Mouse (Mus musculus): ENCODE measurements at regions not wholly inside any gene's neighbourhood (a gene's known extent, or its start where the extent isn't known, plus 50 kb on each side); places are given as distances from the start of the nearest gene placed in this dataset.

DNA sequence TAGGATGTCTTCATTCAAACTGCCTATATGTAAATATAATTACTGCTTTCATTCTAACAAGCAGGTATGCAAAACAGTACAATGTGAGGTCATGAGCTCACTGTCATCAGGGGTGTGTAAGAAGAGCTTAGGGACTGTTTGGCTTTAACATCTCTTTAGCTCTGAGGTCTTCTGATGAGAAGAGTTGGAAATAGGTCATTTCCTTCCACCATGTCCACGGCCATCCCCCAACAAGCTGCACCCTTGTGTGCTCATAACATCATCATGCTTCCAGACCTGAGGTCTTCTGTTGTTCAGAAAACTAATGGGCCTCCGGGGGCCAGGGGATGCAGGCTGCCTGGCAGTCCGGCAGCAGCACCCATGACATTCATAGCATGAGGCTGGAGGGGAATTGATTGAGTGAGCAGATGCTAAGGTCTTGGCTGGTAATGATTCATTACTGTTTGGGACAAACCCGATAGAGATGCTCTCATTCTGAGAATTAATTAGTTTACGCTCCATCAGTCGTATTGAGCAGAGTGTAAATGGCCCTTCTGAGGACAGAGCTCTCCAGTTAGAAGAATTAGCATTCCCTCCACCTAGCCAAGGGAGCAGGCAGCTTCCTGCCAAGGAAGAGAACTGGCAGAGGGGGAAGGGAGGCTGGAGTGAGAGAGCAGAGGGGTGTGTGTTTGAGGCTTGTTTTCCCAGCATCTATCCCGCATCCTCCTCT is 64.0 kb downstream of the Rps24 start:
- Histone ChIP-seq H3K4me3 (ENCODE audit: low read depth, low read length) (no peak overlapping the region), H3K9ac (ENCODE audit: low read length) (no peak overlapping the region), H3K27me3 (ENCODE audit: control insufficient read depth, insufficient read depth, low read length) (no peaks in the 10 kb centered on the region), H3K4me2 (ENCODE audit: low read depth) (no peak overlapping the region), H3K9me3 (ENCODE audit: control insufficient read depth, low read length) (no peaks in the 10 kb centered on the region), H3K4me1 (ENCODE audit: control insufficient read depth, insufficient read depth, low read length) (peaks cover 6% of the 10 kb centered on the region; the same call in 1 of the 2 replicates), H3K36me3 (ENCODE audit: control insufficient read depth, insufficient read depth, low read length) (no peaks in the 10 kb centered on the region), H3K27ac (ENCODE audit: low read depth, low read length) (peak overlapping the region; percentile 82)
- ATAC-seq (ENCODE audit: insufficient read depth, low FRiP score, low TSS enrichment) (peak; percentile 93), DNase-seq (ENCODE audit: low spot score) (peak; percentile 72)
- 19% methylated on average over 7 of the region's 7 CpGs for WGBS

DNA sequence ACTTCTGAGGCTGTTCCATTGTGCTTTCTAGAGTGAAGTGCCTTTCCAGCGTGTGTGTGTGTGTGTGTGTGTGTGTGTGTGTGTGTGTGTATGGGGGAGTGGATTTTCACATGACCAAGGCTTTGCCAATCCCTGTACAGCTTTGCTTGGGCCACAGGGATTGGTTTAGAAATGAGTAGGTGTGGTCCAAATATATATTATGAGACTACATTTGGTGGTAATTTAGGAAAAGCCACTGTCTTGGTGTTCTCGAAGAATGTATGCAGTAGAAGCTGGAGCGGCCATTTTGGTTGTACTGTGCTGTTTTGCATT is 64.5 kb downstream of the Rps24 start:
- H3K4me1 ChIP-seq (ENCODE audit: control insufficient read depth, insufficient read depth, low read length) = peaks cover 6% of the 10 kb centered on the region; the same call in 1 of the 2 replicates
- 68% methylated on average over 3 of the region's 3 CpGs for WGBS
- peak overlapping the region; percentile 82 for H3K27ac ChIP-seq (ENCODE audit: low read depth, low read length)
- no peak overlapping the region for H3K4me3 ChIP-seq (ENCODE audit: low read depth, low read length)
- H3K9ac ChIP-seq (ENCODE audit: low read length) = no peak overlapping the region
- H3K36me3 ChIP-seq (ENCODE audit: control insufficient read depth, insufficient read depth, low read length) = no peaks in the 10 kb centered on the region
- H3K27me3 ChIP-seq (ENCODE audit: control insufficient read depth, insufficient read depth, low read length) = no peaks in the 10 kb centered on the region
- no peak overlapping the region for H3K4me2 ChIP-seq (ENCODE audit: low read depth)
- ATAC-seq (ENCODE audit: insufficient read depth, low FRiP score, low TSS enrichment) (no peak; the same call in none of the 2 replicates), DNase-seq (ENCODE audit: low spot score) (no peak)
- H3K9me3 ChIP-seq (ENCODE audit: control insufficient read depth, low read length) = no peaks in the 10 kb centered on the region

DNA sequence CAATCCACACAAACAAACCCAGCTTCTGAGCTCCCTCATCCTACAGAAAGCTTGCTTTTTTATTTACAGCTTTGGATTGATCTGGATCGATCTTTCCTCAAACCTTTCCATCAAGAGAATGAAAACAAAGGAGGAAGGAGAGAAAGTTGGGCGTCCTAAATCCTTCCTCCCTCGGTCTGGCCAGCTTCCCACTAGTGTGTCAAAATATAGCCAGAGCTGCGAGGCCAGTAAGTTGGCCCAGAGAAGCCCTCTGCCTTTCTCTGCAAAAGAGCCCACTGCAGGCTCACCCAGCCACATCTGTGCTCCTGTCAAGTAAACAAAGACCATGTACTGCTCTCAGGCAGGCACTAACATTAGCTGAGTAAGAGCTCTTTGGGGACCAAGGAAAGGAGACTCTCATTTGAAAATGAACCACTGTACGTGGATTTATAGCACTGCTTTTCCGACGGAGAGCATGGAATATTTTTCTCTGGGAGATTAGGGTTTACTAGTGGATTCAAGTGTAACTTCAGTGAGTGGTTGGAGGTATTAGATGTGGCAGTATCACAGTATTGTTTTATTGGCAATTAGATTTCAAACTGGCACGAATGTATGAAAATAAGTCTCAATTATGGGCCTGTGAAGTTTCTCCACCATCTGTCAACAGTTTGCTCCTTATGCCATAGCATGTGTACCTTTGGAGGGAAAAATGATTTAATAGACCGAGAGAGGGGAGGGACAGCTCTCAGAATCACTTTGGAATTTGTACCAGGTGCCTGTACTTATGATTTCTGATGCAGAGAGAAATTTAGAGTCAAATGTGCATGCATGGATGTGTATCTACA is 78.1 kb downstream of the Rps24 start:
- H3K36me3 ChIP-seq (ENCODE audit: control insufficient read depth, insufficient read depth, low read length) = no peaks in the 10 kb centered on the region
- DNase-seq (ENCODE audit: low spot score) = no peak
- H3K27ac ChIP-seq (ENCODE audit: low read depth, low read length) = no peak overlapping the region
- H3K9ac ChIP-seq (ENCODE audit: low read length) = no peak overlapping the region
- no peaks in the 10 kb centered on the region for H3K27me3 ChIP-seq (ENCODE audit: control insufficient read depth, insufficient read depth, low read length)
- H3K9me3 ChIP-seq (ENCODE audit: control insufficient read depth, low read length) = no peaks in the 10 kb centered on the region
- H3K4me3 ChIP-seq (ENCODE audit: low read depth, low read length) = no peak overlapping the region
- H3K4me1 ChIP-seq (ENCODE audit: control insufficient read depth, insufficient read depth, low read length) = no peaks in the 10 kb centered on the region
- WGBS = 62% methylated on average over 9 of the region's 9 CpGs
- no peak overlapping the region for H3K4me2 ChIP-seq (ENCODE audit: low read depth)
- ATAC-seq (ENCODE audit: insufficient read depth, low FRiP score, low TSS enrichment) = no peak

GRCm38 (mm10) chr14:24565718-24566322 is 78.9 kb downstream of the Rps24 start:
- DNase-seq (ENCODE audit: low spot score) = no peak
- Histone ChIP-seq H3K4me1 (ENCODE audit: control insufficient read depth, insufficient read depth, low read length) (no peaks in the 10 kb centered on the region), H3K9me3 (ENCODE audit: control insufficient read depth, low read length) (no peaks in the 10 kb centered on the region), H3K36me3 (ENCODE audit: control insufficient read depth, insufficient read depth, low read length) (no peaks in the 10 kb centered on the region), H3K27me3 (ENCODE audit: control insufficient read depth, insufficient read depth, low read length) (no peaks in the 10 kb centered on the region), H3K4me3 (ENCODE audit: low read depth, low read length) (no peak overlapping the region), H3K4me2 (ENCODE audit: low read depth) (no peak overlapping the region), H3K9ac (ENCODE audit: low read length) (no peak overlapping the region), H3K27ac (ENCODE audit: low read depth, low read length) (0 out of 2 replicates have a peak overlapping the region, but pooled peaks have one; percentile 11)
- no peak for ATAC-seq (ENCODE audit: insufficient read depth, low FRiP score, low TSS enrichment)
- 78% methylated on average over 10 of the region's 10 CpGs for WGBS

DNA sequence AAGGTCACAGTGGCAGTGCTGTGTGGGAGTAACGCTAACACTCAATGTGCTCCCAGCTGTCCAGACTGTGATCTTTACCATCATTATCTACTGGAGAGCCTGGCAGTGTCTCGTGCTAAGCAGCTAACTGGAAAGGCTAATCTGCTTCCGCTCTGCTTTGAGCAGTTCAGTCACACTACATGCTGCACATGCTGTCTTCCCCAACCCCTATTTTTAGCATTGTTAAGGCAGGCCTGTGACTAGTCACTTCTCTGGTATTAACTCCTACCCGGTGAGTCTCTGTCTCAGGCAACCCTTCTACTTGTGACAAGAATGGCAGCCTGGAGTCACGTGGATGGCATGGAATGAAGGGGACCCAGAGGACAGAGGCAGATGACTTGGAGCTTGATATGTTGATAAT is 88.2 kb downstream of the Rps24 start:
- DNase-seq (ENCODE audit: low spot score) (no peak), ATAC-seq (ENCODE audit: insufficient read depth, low FRiP score, low TSS enrichment) (no peak)
- Histone ChIP-seq H3K9me3 (ENCODE audit: control insufficient read depth, low read length) (no peaks in the 10 kb centered on the region), H3K36me3 (ENCODE audit: control insufficient read depth, insufficient read depth, low read length) (no peaks in the 10 kb centered on the region), H3K4me3 (ENCODE audit: low read depth, low read length) (no peak overlapping the region), H3K27me3 (ENCODE audit: control insufficient read depth, insufficient read depth, low read length) (no peaks in the 10 kb centered on the region), H3K4me2 (ENCODE audit: low read depth) (no peak overlapping the region), H3K9ac (ENCODE audit: low read length) (no peak overlapping the region), H3K27ac (ENCODE audit: low read depth, low read length) (no peak overlapping the region), H3K4me1 (ENCODE audit: control insufficient read depth, insufficient read depth, low read length) (peaks cover 9% of the 10 kb centered on the region; the same call in 1 of the 2 replicates)
- 87% methylated on average over 5 of the region's 5 CpGs for WGBS

- no peaks in the 10 kb centered on the region for H3K36me3 ChIP-seq (ENCODE audit: control insufficient read depth, insufficient read depth, low read length)
- no peak overlapping the region for H3K4me2 ChIP-seq (ENCODE audit: low read depth)
- peak overlapping the region; percentile 50 for H3K9ac ChIP-seq (ENCODE audit: low read length)
- H3K27ac ChIP-seq (ENCODE audit: low read depth, low read length) = peak overlapping the region; percentile 75
- DNase-seq (ENCODE audit: low spot score) (peak; percentile 51), ATAC-seq (ENCODE audit: insufficient read depth, low FRiP score, low TSS enrichment) (peak; percentile 65)
- no peaks in the 10 kb centered on the region for H3K9me3 ChIP-seq (ENCODE audit: control insufficient read depth, low read length)
- H3K27me3 ChIP-seq (ENCODE audit: control insufficient read depth, insufficient read depth, low read length) = no peaks in the 10 kb centered on the region
- no peak overlapping the region for H3K4me3 ChIP-seq (ENCODE audit: low read depth, low read length)
- 35% methylated on average over 7 of the region's 7 CpGs for WGBS
- H3K4me1 ChIP-seq (ENCODE audit: control insufficient read depth, insufficient read depth, low read length) = peaks cover 9% of the 10 kb centered on the region; the same call in 1 of the 2 replicates
Measured at GRCm38 (mm10) chr14:24578535-24579111, 91.7 kb downstream of the Rps24 start.

DNA sequence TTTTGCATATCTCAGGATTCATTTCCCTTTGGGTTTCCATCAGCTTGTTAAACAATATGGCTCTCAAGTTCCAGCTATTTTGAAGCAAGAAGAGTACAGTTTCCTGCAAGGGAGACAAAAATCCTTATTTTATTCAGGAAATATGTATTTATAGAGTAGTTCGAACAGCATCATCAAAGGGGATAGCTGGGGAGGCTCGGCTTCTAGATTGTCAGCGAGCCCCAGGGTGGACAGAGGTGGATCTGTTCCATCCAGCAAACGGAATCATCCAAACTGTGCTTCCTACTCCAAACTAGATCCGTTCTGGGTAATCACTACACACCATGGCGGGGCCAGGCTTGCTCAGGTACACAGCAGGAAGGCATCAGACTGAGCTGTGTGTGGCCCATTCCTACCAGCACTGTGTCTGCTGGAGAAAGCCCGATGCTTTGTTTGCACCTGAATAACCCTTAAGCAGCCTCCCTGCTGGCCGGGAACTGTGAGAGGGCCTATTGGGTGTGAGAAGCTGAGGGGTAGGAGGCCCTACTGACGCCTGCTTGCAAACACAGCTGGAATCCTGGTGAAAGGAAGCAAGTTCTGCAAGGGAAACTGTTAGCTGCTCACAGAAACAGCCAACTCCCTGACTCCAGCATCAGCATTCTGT is 92.3 kb downstream of the Rps24 start:
- Histone ChIP-seq H3K9me3 (ENCODE audit: control insufficient read depth, low read length) (no peaks in the 10 kb centered on the region), H3K36me3 (ENCODE audit: control insufficient read depth, insufficient read depth, low read length) (no peaks in the 10 kb centered on the region), H3K4me2 (ENCODE audit: low read depth) (no peak overlapping the region), H3K27ac (ENCODE audit: low read depth, low read length) (peak overlapping the region; percentile 75), H3K4me3 (ENCODE audit: low read depth, low read length) (no peak overlapping the region), H3K27me3 (ENCODE audit: control insufficient read depth, insufficient read depth, low read length) (no peaks in the 10 kb centered on the region), H3K9ac (ENCODE audit: low read length) (peak overlapping the region; percentile 50; the same call in 1 of the 2 replicates), H3K4me1 (ENCODE audit: control insufficient read depth, insufficient read depth, low read length) (peaks cover 9% of the 10 kb centered on the region; the same call in 1 of the 2 replicates)
- DNase-seq (ENCODE audit: low spot score) = peak; percentile 20
- WGBS = 16% methylated on average over 9 of the region's 9 CpGs
- peak; percentile 63 for ATAC-seq (ENCODE audit: insufficient read depth, low FRiP score, low TSS enrichment)

DNA sequence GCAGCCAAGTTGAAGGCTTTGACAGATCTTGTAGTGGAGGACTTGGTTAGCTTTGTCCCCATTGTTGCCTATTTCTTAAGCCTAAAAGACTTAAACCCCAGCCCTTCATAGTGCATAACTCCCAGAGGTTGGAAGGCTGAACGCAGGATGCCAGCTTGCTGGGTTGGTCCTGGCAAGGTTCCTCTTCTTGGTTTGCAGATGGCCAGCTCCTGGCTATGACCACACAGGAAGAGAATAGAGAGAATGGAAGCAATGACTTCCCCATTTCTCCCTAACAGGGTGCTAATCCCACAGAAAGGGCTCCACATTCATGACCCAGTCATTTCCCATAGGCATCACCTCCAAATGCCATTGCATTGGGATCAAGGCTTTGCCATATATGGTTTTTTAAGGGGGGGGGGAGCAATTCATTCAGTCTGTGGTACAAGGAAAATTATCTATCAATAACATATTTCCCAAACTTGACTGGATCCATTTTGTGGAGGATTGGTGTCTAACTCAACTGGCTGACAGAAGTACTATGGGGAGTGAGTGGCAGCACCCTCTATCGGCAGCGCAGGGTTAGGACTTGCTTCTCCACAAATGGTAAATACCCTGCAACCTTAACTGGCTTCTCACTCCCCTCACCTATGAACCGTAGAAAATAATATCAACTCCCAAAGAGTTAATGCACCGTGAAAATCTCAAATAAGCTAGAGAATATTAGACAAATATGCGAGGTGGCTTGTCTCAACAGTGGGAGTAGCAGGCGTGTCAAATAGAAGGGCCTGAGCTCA is 99.4 kb downstream of the Rps24 start:
- ATAC-seq (ENCODE audit: insufficient read depth, low FRiP score, low TSS enrichment) (no peak), DNase-seq (ENCODE audit: low spot score) (no peak)
- Histone ChIP-seq H3K27me3 (ENCODE audit: control insufficient read depth, insufficient read depth, low read length) (no peaks in the 10 kb centered on the region), H3K9me3 (ENCODE audit: control insufficient read depth, low read length) (no peaks in the 10 kb centered on the region), H3K4me2 (ENCODE audit: low read depth) (no peak overlapping the region), H3K4me1 (ENCODE audit: control insufficient read depth, insufficient read depth, low read length) (no peaks in the 10 kb centered on the region), H3K4me3 (ENCODE audit: low read depth, low read length) (no peak overlapping the region), H3K36me3 (ENCODE audit: control insufficient read depth, insufficient read depth, low read length) (no peaks in the 10 kb centered on the region), H3K27ac (ENCODE audit: low read depth, low read length) (no peak overlapping the region), H3K9ac (ENCODE audit: low read length) (no peak overlapping the region)
- WGBS = 66% methylated on average over 7 of the region's 7 CpGs

Measured in neural tube, embryonic 11.5 days (tissue).